9 mouse cellular contexts compared by ENCODE assay signal in the genomic region with DNA sequence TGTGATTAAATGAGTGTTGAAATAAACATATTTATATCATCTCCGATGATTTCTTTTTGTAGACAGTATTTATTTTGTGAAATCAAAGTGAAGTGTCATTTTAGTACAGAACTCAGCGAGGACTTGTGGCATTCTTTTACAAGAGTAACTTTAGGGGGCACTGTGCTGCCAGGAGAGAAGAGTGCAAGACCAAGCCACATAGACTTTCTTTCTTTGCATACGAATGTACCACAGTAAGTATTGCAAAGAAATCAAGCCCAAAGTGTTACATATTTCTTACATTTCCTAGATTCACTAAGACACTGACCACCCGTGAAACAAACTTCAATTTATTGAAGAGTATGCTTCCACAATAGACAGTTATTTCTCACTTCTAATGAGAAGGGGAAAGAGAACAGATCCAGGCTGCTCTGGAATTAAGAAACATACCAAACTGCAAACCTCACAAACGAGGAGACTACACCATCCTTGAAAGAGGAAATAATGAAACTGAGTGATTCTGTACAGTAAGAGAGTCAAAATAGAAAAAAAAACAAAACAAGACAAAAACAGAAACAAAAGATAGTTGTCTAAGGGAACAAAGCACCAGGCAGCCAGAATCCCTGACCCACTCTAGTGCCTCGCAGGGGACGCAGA.
DNase-seq lines count a peak whose midpoint lies in the region; ATAC-seq lines count a peak whose summit lies in the region.
"Had no signal": no experiment of that assay in that cellular context is flagged by ENCODE, and none has a peak within 500 bp of the region (broad histone marks: within the 10 kb centered on the region; RNA-seq: fewer than 3 reads in every experiment).

No protein-coding gene starts in this region.

- no peaks in the 10 kb centered on the region for H3K27me3 ChIP-seq in heart, embryonic 11.5 days (ENCODE audit: control insufficient read depth, insufficient read depth, low read length)
- no peaks in the 10 kb centered on the region for H3K27me3 ChIP-seq in forebrain, embryonic 15.5 days

- H3K27ac ChIP-seq in heart, embryonic 11.5 days (ENCODE audit: low read depth, low read length) = no peak overlapping the region
- H3K27ac ChIP-seq in forebrain, embryonic 15.5 days (replicated peaks) = no peak overlapping the region
- H3K27ac ChIP-seq: liver, embryonic 14.5 days had no signal

- intact Hi-C loops in heart, postnatal 36 days (cut with DNase I) = no loop called here
- intact Hi-C loops in left cerebral cortex, postnatal 14 days (cut with DNase I) = loop anchor here (5.0 kb wide), 1 partner anchor 847 kb away; a partner anchor contains a TSS

- H3K9ac ChIP-seq in heart, embryonic 11.5 days (ENCODE audit: low read depth, low read length) = no peak overlapping the region
- H3K9ac ChIP-seq in forebrain, embryonic 15.5 days (replicated peaks) = no peak overlapping the region
- H3K9ac ChIP-seq: liver, embryonic 14.5 days had no signal

- H3K9me3 ChIP-seq in heart, embryonic 11.5 days (replicated peaks; ENCODE audit: control insufficient read depth, low read length) = no peaks in the 10 kb centered on the region
- no peaks in the 10 kb centered on the region for H3K9me3 ChIP-seq in forebrain, embryonic 15.5 days

- no peaks in the 10 kb centered on the region for H3K36me3 ChIP-seq in heart, embryonic 11.5 days (ENCODE audit: control insufficient read depth, insufficient read depth, low read length)
- H3K36me3 ChIP-seq in forebrain, embryonic 15.5 days = no peaks in the 10 kb centered on the region

- DNase-seq in heart, postnatal 36 days = no peak
- peak; percentile 24 for DNase-seq in 416B (ENCODE audit: low read depth)
- DNase-seq in left cerebral cortex, postnatal 14 days (ENCODE audit: low spot score in 2 of 2) = peak; percentile 46 to 54
- DNase-seq in gastrocnemius, postnatal 25 days = no peak
- DNase-seq in testis, postnatal 10 days (ENCODE audit: low spot score) = no peak

- no peaks in the 10 kb centered on the region for H3K4me1 ChIP-seq in heart, embryonic 11.5 days (ENCODE audit: control insufficient read depth, insufficient read depth, low read length)
- no peaks in the 10 kb centered on the region for H3K4me1 ChIP-seq in forebrain, embryonic 15.5 days

- H3K4me2 ChIP-seq in heart, embryonic 11.5 days = 0 out of 2 replicates have a peak overlapping the region, but pooled peaks have one; percentile 16
- no peak overlapping the region for H3K4me2 ChIP-seq in forebrain, embryonic 15.5 days (replicated peaks)

- H3K4me3 ChIP-seq in heart, embryonic 11.5 days (ENCODE audit: low read depth, low read length) = no peak overlapping the region
- H3K4me3 ChIP-seq in forebrain, embryonic 15.5 days = no peak overlapping the region

- no peak for ATAC-seq in heart, embryonic 11.5 days (replicated peaks; ENCODE audit: insufficient number of reproducible peaks, low FRiP score, low TSS enrichment)
- peak; percentile 71 for ATAC-seq in forebrain, embryonic 15.5 days (replicated peaks)
- ATAC-seq in activated CD4-positive, CD25-positive, alpha-beta regulatory T cell, adult 4 months = no peak

- 31% methylated on average over 7 of the region's 7 CpGs for WGBS in heart, embryonic 11.5 days (ENCODE audit: insufficient replicate concordance)
- WGBS in forebrain, embryonic 15.5 days = 14% methylated on average over 7 of the region's 7 CpGs

Comparison
In these comparisons a context has a peak if more than half of its experiments do, and no peak if none do; other contexts are left out.
1. DNase-seq: peak in 416B (single experiment) and left cerebral cortex, postnatal 14 days (2 of 2); none in heart, postnatal 36 days (0 of 2), gastrocnemius, postnatal 25 days (single experiment) and testis, postnatal 10 days (single experiment).